ENCODE assay signal across 21 mouse cellular contexts in the genomic region with DNA sequence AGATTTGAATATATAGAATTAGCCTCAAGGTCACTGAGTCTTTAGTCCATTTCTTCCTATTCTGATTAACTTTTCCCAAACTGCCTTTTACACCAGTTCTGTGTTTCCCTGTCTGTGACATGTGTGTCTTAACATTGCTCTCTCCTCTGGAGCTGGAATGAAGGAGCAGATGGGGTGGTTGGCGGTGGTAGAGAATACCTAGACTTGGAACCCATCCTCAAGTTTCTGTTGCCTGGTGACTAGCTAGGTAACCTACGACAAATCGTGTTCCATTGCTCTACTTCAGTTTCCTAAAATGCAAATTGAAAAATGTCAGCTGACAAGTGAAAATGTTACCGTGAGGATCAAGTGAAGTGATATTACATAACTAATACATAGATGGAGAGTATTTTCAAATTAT.
"Had no signal": no experiment of that assay in that cellular context is flagged by ENCODE, and none has a peak within 500 bp of the region (broad histone marks: within the 10 kb centered on the region; RNA-seq: fewer than 3 reads in every experiment).

No protein-coding gene starts in this region.

- H3K4me3 ChIP-seq: intestine, embryonic 15.5 days; kidney, embryonic 15.5 days; limb, embryonic 12.5 days; limb, embryonic 15.5 days; midbrain, embryonic 12.5 days; midbrain, embryonic 15.5 days; neural tube, embryonic 12.5 days; neural tube, embryonic 15.5 days had no signal

- H3K27ac ChIP-seq: intestine, embryonic 15.5 days; kidney, embryonic 15.5 days; limb, embryonic 12.5 days; limb, embryonic 15.5 days; liver, embryonic 14.5 days; macrophage; midbrain, embryonic 12.5 days; midbrain, embryonic 15.5 days; neural tube, embryonic 12.5 days; neural tube, embryonic 15.5 days had no signal

- DNase-seq: kidney, adult 11 months; kidney, adult 8-10 months; kidney, postnatal 10 days; kidney, postnatal 36 days; layer of hippocampus, postnatal 36 days; left cerebral cortex, postnatal 4 days; liver, postnatal 0 days; lung, embryonic 14.5 days; thymus, adult 2 months; thymus, postnatal 14 days; thymus, postnatal 4 days had no signal
